Mouse (Mus musculus) liver, postnatal 0 days (tissue): ENCODE data around the gene Serpina3n.
"Not testable (repeated sequence)": the region's sequence is repeated elsewhere in the genome, so short reads cannot be mapped to it uniquely, and the experiment has no call there.

Source experiments
- CTCF ChIP-seq: sonication (generic); IDR thresholded peaks from 2 replicates; pipeline ENCODE4 v1.5.1; 2016; ENCODE audit warnings: antibody characterized with exemption, low read depth
- EP300 ChIP-seq: IDR thresholded peaks from 2 replicates; pipeline ENCODE4 v1.6.1; 2016; ENCODE audit warnings: antibody characterized with exemption, low read depth, mild to moderate bottlenecking

- not testable (repeated sequence) for TF ChIP-seq CTCF, EP300
Measured at GRCm38 (mm10) chr12:104447056-104447455, 40.5 kb downstream of the Serpina3n start.
